Mouse (Mus musculus): ENCODE results near the gene Gm10309.
"Not testable (repeated sequence)": the region's sequence is repeated elsewhere in the genome, so short reads cannot be mapped to it uniquely, and the experiment has no call there.

Gene Gm10309

GRCm38 (mm10) chr17:86509871-86510270 lies 4.8 kb upstream of the Gm10309 start:
- no peak for DNase-seq

DNA sequence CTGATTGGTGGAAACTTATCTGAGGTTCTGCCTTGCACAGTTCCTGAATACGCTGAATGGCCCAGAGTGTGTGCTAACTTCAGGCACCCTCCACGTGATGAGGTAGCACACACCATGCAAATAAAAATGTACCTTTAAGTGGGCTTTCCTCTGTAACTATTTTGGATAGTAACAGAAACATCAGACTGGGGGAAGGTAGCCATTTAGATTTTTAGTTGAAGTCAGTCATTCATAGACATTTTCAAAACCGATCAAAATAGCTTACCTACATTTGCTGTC lies 3.1 kb upstream of the Gm10309 start:
- DNase-seq, result no peak

DNA sequence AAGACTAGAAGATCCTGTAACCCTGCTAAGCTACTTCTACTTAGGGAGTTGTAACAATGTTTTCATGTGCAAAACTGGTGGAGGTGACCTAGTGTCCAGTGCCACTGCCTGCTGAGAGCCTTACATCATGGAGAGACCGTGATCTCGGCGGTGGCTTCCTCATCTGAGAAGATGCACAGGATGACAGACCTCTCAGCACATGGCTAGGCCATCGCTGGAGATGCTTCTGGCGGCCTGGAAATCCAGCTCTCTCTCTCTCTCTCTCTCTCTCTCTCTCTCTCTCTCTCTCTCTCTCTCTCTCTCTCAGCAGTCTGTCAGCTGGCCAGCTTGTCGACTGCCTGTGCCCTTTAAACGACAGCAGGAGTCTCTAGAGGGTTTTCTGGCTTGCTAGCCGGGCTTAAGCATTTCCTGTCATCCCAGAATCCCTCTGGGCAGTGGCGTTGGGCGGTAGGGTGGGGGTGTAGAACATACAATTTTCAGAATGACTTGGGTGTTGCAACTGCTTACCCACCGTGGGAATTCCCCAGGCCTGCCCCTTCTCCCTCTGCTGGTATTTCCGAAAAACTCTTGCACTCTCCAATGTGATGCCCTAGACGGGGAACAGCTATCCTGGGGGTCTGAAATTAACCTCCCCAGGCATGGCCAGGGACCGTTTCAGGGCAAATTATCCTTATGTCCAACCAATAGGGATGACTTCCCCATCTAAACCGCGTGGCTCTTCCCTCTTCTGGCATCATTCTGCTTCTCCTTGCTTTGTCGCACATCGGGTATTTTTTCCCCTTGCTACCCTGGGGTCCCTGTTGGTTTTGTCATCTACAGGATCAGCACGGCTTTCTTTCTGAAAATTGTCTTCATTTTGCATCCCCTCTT lies 2.5 kb upstream of the Gm10309 start:
- peak; percentile 27 to 43 for DNase-seq

DNA sequence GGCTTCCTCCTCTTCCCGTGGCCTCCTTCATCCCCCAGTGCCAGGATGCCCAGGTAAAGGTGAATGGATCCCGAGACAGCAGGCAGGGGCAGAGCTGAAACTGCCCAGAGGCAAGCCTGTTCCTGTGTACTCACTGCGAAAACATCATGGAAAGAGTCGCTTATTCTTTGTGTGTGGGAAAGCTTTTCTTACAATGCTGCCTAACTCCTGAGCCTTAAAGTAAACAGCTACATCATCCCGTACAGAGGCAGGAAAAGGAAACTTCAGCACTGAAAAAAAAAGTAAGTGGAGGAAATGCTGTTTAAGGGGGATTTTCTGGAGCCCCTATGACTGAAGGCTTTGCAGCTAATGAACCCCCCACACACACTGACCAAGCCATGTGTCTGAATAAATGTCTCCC lies 1.8 kb upstream of the Gm10309 start:
- DNase-seq, result no peak

DNA sequence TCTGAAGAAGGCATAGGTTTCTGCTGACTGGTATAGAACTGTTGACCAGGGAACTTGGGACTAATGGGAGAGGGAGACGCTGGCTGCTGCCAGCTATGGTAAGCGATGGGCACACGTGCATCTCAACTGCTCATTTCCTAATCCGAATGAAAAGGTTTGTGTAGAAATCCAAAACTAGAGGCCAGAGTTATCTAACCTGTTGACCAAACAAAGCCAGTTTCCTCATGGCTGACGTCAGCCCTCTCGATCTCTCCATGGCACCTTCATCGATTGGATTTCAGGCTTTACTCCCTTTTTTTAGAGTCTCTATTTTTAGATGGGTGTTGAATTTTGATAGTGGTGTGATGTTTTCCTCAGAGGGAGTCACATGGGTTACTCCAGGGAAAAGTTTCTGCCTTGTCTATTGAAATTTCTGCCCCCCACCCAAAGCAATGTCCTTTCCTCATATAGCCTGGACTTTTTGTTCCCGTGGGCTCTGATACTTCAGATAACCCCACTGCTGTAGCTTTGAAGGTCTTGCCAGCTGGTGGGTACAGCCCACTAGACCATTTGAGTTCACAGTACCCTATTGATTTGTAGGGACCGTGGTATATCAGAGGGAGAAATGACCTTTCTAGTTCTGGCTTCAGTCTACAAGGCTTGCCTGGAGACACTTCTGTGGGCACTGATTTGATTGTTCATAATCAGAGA lies 1.7 kb downstream of the Gm10309 start:
- DNase-seq, result no peak

- DNase-seq, result no peak
These were observed 3.6 kb downstream of the Gm10309 start for GRCm38 (mm10) chr17:86501393-86501792.

- DNase-seq, result no peak
These were observed 5.5 kb downstream of the Gm10309 start for GRCm38 (mm10) chr17:86499359-86500045.

DNA sequence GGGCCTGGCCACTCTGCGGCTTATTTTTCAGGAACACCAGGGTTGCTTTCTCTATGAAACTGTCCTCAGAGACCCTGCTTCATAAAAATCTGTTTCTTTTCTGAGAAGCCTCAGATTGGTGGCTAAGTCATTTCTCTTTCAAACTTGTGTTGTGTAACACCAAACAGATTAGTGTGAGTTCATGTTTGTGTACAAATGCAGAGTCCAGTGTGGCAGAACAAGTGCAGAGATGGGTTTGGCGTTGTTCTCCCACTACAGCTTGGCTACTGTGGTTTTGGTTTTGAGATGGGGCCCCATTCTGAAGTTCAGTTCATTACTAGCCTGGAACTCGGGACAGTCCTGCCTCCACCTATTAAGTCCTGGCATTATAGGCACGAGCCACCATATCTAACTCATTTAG lies 7.7 kb downstream of the Gm10309 start:
- no peak for DNase-seq

DNA sequence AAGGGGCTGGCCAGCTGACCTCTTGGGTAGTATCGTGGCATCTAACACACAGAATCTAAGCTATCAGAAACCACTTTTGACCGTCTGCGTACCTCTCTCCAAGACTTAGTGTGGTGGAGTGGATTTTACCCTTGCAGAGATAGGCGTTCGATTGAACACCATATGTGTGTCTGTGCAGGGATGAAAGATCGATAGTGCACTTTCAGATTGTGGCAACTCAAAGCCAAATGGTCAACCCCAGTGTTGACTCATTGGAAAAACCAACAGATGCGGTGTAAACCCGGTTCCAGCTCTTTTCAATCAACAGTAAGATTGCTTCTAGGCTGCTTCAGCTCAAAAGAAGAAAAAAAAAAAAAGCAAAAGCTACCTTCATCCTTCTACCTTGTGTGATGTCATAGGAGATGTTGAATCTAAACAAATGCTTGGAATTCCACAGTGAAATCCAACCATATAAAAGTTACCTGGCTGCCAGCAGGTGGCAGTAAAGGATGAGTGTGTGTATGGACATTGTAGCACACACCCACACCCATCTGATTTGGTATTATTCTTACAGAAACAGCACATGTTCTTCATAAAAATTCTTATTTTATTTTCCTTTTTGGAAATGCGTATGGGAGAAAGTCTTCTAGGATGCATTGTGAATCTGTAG lies 8.8 kb downstream of the Gm10309 start:
- DNase-seq, result peak; percentile 46 to 77

- DNase-seq, result no peak
These were observed 10.1 kb downstream of the Gm10309 start for GRCm38 (mm10) chr17:86494895-86495294.

- no peak for DNase-seq
These were observed 10.5 kb downstream of the Gm10309 start for GRCm38 (mm10) chr17:86494494-86494893.

DNA sequence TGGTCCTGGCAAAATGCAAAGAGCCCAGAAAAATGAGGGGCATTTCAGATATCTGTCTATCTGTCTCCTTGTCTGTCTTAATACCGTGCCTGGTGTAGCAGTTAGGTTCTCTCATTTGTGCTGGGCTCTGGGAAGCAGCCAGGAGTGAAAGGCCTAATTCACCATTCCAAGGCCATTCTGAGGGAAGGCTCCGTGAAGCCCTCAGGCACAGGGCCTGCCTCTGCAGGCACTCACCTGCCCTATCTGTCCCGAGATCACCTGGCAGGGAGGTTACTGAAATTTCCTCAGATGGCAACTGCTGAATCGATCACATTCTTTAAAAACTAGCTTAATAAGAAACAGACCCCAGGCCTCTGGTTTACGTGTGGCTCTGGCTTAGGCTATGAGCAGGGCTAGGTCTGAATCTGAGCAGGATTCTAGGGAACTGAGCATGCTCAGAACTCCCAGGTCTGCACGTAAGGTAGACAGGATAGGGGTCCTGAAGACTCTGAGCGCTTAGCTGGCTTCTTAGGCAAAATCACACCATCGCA lies 11.1 kb downstream of the Gm10309 start:
- DNase-seq, result no peak

DNA sequence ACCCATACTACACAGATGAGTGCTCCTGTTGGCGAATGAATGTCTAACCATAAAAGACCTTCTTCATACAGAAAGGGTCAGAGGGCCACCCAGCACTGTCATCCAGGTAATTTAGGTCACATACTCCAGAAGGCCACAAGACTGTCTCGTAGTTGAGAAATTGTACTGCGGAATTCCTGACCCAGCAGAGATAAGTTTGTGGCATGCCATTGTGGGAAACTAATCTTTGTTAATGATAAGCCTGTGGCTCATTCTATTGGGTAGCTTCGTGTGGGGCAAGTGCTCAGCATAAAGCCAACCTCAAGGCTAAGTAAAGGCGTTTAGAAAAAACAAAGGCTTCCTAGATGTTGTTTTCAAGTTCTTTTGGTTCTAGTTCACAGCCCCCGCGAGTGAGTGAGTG lies 12.7 kb downstream of the Gm10309 start:
- DNase-seq, result no peak

- no peak for DNase-seq
These were observed 15.2 kb downstream of the Gm10309 start for GRCm38 (mm10) chr17:86489827-86490226.

DNA sequence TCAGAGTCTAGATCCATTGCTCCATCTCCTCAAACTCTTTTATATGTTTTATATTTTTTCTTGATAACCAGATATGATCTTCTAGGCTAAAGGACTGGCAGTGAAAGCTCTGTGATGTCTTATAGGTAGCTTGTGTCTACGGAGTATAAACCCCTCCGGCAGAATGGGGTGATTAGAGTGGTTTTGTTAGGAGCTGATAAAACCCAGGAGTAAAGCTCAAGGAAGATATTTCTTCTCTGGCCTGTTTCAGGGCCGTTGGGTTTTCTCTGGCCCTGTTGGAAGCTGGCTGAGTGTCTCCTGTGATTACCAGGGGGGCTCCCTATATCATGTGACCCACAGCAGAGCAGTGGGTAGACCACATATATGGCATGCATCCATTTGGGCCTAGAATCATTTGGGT lies 17.6 kb downstream of the Gm10309 start:
- DNase-seq, result no peak

DNA sequence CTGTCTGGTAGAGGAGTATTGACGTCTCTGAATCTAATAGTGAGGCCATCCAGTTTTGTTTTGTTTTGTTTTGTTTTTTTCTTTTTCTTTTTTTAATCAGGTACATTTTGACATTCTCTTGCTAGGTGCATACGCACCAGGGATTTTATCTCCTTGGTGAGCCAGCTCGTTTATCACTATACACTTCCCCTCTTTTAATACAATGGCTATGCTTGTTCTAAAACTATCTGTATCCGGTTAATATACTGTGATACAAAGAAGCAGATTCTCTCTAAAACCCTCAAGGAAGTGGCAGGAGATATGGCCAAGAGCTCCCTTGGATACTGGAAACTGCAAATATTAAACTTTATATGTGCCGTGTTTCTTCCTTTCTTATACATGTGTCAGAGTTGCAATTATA lies 18.4 kb downstream of the Gm10309 start:
- DNase-seq, result no peak

DNA sequence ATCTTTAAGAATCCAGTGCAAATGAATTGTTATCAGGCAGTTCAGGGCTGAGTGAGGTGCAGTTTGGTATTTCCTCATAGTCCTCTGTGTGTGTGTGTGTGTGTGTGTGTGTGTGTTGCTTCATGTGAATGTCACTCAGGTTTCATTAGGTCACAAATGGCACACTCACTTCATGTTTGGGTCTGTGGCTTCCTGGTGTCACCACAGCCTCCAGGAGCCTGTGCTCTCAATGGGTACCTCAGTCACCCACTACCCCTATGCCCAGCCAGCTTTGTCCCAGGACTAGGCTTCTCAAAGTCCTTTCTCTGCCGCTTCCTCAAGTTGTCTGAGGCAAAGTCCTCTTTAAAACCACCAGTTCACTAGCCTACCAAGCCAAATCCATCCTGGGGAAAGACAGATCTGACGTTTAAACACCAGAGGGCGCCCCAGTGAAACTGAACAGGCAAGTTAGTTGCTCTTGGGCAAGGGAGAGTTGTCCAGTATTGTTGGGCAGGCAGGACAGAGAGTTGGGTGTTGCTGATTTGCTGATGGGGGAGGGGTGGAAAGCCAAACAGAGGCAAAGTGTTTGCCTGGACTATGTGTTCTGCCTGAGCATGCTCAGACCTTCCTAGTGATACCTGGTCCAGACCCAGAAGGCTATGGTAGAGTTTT lies 20.8 kb downstream of the Gm10309 start:
- peak; percentile 76 to 87 for DNase-seq

DNA sequence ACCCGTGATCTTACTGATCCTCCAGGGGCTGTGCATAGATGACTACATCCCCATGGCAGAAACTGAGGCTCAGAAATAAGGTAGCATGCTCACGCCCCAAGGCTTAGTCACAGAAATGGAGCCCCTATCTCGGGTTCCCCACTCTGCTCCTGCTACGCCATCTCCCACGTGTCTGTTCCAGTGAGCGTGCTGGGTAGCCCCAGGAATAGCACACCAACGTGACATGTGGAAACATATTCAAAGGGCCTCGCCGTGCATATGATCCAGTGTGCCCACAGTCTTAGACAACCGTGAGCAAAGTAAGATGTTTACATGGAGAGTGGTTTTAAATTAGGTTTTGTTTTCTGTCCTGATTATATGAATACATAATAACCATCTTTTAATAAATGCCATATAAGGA lies 22.4 kb downstream of the Gm10309 start:
- DNase-seq, result no peak

GRCm38 (mm10) chr17:86479406-86479805 lies 25.6 kb downstream of the Gm10309 start:
- no peak for DNase-seq

GRCm38 (mm10) chr17:86477401-86477800 lies 27.6 kb downstream of the Gm10309 start:
- not testable (repeated sequence) for DNase-seq

DNA sequence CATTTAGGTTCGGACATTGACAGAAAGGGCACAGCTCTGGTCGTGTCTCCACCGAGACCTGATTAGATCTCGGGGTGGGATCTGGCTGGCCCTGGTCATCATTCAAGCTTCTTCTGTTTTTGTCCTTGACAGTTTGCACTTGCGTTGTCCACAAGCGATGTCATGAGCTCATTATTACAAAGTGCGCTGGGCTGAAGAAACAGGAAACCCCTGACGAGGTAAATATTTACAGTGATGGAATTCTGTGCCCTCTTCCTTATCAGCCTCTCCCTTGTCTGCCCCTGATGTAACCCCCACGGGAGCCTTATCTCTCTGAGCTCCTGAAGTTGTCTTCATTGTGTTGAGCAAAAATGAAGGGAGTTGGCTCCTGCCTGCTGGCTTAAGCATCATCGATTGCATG lies 28.4 kb downstream of the Gm10309 start:
- DNase-seq, result no peak

- DNase-seq, result peak; percentile 84 to 91
These were observed 33.3 kb downstream of the Gm10309 start for GRCm38 (mm10) chr17:86471684-86472083.

- DNase-seq, result no peak
These were observed 34.9 kb downstream of the Gm10309 start for GRCm38 (mm10) chr17:86470160-86470559.
